Mouse (Mus musculus) urinary bladder, postnatal 10 days (tissue): ENCODE results near the gene Gar1.

ENCODE experiments used
- DNase-seq: peaks from one replicate; pipeline ENCODE4 v3.0.0; 2022; ENCODE audit warnings: low spot score

Gene Gar1

GRCm38 (mm10) chr3:129803765-129804164, 27.4 kb downstream of the Gar1 start, which contains the start of gene Lrit3:
Gene Lrit3, minus strand, starts transcription at chr3:129804030.
- no peak for DNase-seq

- DNase-seq, result no peak
These were observed 32.2 kb downstream of the Gar1 start for GRCm38 (mm10) chr3:129799011-129799410.

GRCm38 (mm10) chr3:129798551-129798950, 32.6 kb downstream of the Gar1 start:
- no peak for DNase-seq

GRCm38 (mm10) chr3:129797341-129797740, 33.9 kb downstream of the Gar1 start:
- no peak for DNase-seq

GRCm38 (mm10) chr3:129793801-129794200, 37.4 kb downstream of the Gar1 start:
- no peak for DNase-seq

GRCm38 (mm10) chr3:129782746-129783145, 48.5 kb downstream of the Gar1 start:
- no peak for DNase-seq

GRCm38 (mm10) chr3:129781435-129781834, 49.8 kb downstream of the Gar1 start:
- no peak for DNase-seq
